Mouse (Mus musculus): ENCODE measurements around the gene Gm498. TPM values are rescaled to one million over a fixed set of nuclear protein-coding genes. Genes with fewer than 3 reads are reported as not detected.

The Gm498 gene
- polyA plus RNA-seq (2012; rRNA removed): not detected in 2 replicates
- not detected in 2 replicates for polyA plus RNA-seq (2014; fragmentation: Nextera tagmentation; extraction: Ambion mirVana)

DNA sequence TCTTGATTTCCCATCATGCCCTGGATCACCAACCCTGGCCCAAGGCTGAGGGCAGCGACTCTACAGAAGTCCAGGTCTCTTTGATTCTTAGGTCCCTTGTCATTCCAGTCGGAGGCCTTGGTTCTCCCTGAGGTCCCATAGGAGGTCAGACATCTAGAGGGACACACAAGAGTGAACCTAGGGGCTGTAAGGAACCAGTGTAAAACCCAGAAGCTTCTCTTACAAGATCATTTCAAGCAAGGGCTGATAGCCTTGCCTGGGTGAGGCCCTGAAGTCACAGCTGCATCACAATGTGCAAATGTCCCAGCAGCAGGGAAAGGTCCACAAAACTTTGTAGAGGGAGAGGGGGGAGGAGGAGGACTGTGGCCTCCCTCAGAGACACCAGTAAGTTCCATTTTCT, at the start of gene Gm498:
Gene Gm498 (plus strand): TSS at position 301 of the 400 bp plus-strand sequence.
- ATAC-seq (ENCODE audit: insufficient read depth): no peak
- Histone ChIP-seq H3K9ac (replicated peaks) (no peak within 1 kb of the TSS), H3K27me3 (ENCODE audit: control insufficient read depth, insufficient read depth, low read length) (no peaks in the 10 kb centered on the region), H3K4me3 (ENCODE audit: insufficient read depth in 1 of 2, low read depth in 2 of 2, low read length in 2 of 2) (no peak within 1 kb of the TSS), H3K4me2 (ENCODE audit: low read depth) (no peak within 1 kb of the TSS), H3K36me3 (replicated peaks; ENCODE audit: control insufficient read depth, insufficient read depth, low read depth) (no peaks in the 10 kb centered on the region), H3K27ac (no peak within 1 kb of the TSS), H3K4me1 (replicated peaks; ENCODE audit: control insufficient read depth in 2 of 2, insufficient read depth in 2 of 2, low read length in 1 of 2) (no peaks in the 10 kb centered on the region), H3K9me3 (ENCODE audit: control insufficient read depth, low read length) (no peaks in the 10 kb centered on the region)
- WGBS (ENCODE audit: insufficient replicate concordance): 69% methylated on average over 2 of the region's 2 CpGs
- TF ChIP-seq EP300 (IDR thresholded peaks at IDR 0.05; ENCODE audit: low read depth) (no peak), CTCF (IDR thresholded peaks at IDR 0.05; ENCODE audit: low read depth) (no peak)
- no peak for DNase-seq (ENCODE audit: low read depth in 3 of 3, low spot score in 3 of 3)

DNA sequence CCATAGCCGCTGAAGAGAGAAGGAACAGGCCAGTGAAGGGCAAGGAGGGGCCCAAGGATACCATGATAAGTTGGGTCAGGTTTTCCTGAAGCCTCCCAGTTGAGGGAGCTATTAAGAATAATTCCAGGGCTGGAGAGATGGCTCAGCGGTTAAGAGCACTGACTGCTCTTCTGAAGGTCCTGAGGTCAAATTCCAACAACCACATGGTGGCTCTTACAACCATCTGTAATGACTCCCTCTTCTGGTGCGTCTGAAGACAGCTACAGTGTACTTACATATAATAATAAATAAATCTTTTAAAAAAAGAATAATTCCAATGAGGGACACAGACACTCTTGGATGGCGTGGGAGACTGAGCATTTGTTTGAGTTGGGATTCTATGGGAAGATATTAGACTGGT, 47.4 kb upstream of the Gm498 start:
- Histone ChIP-seq H3K4me3 (ENCODE audit: insufficient read depth in 1 of 2, low read depth in 2 of 2, low read length in 2 of 2) (no peak overlapping the region), H3K36me3 (replicated peaks; ENCODE audit: control insufficient read depth, insufficient read depth, low read depth) (peaks cover 3% of the 10 kb centered on the region; the same call in 1 of the 2 replicates), H3K9me3 (ENCODE audit: control insufficient read depth, low read length) (no peaks in the 10 kb centered on the region), H3K4me1 (replicated peaks; ENCODE audit: control insufficient read depth in 2 of 2, insufficient read depth in 2 of 2, low read length in 1 of 2) (peaks cover 5 to 20% of the 10 kb centered on the region in 2 experiments), H3K9ac (replicated peaks) (no peak overlapping the region), H3K27ac (no peak overlapping the region), H3K4me2 (ENCODE audit: low read depth) (no peak overlapping the region), H3K27me3 (ENCODE audit: control insufficient read depth, insufficient read depth, low read length) (no peaks in the 10 kb centered on the region)
- no peak for ATAC-seq (ENCODE audit: insufficient read depth)
- no peak for TF ChIP-seq EP300 (IDR thresholded peaks at IDR 0.05; ENCODE audit: low read depth)
- no peak for DNase-seq (ENCODE audit: low read depth in 3 of 3, low spot score in 3 of 3)
- 71% methylated on average over 4 of the region's 4 CpGs for WGBS (ENCODE audit: insufficient replicate concordance)

DNA sequence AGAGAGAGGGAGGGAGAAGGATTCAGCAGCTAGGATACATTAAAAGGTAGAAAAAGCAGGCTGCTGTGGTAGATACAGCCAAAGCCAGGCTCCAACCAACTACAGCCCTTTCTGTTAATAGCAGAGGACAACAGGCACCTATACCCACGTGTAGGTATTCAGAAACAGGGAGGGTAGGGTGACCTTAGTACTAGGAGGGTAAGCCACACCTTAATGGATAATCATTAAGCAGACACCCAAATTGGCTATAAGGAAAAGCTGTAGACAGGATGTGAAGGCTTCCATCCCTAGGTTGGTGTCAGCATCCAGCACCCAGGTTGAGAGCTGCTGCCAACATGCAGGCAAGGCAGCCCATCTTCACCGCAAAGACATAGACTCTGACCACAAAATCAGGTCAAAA, 45.4 kb upstream of the Gm498 start:
- Histone ChIP-seq H3K36me3 (replicated peaks; ENCODE audit: control insufficient read depth, insufficient read depth, low read depth) (no peaks in the 10 kb centered on the region), H3K4me2 (ENCODE audit: low read depth) (peak overlapping the region; percentile 80), H3K4me3 (ENCODE audit: insufficient read depth in 1 of 2, low read depth in 2 of 2, low read length in 2 of 2) (no peak overlapping the region), H3K9me3 (ENCODE audit: control insufficient read depth, low read length) (no peaks in the 10 kb centered on the region), H3K9ac (replicated peaks) (no peak overlapping the region), H3K4me1 (replicated peaks; ENCODE audit: control insufficient read depth in 2 of 2, insufficient read depth in 2 of 2, low read length in 1 of 2) (peaks cover 5 to 20% of the 10 kb centered on the region in 2 experiments), H3K27me3 (ENCODE audit: control insufficient read depth, insufficient read depth, low read length) (no peaks in the 10 kb centered on the region), H3K27ac (no peak overlapping the region)
- DNase-seq (ENCODE audit: low read depth in 3 of 3, low spot score in 3 of 3) (no peak), ATAC-seq (ENCODE audit: insufficient read depth) (no peak)
- WGBS (ENCODE audit: insufficient replicate concordance): 61% methylated on average over 2 of the region's 2 CpGs
- TF ChIP-seq CTCF (IDR thresholded peaks at IDR 0.05; ENCODE audit: low read depth) (no peak), EP300 (IDR thresholded peaks at IDR 0.05; ENCODE audit: low read depth) (no peak)

- H3K27ac ChIP-seq: no peak within 1 kb of the TSS
- WGBS (ENCODE audit: insufficient replicate concordance): under 1% methylated on average over 40 of the region's 40 CpGs
- H3K9me3 ChIP-seq (ENCODE audit: control insufficient read depth, low read length): no peaks in the 10 kb centered on the region
- DNase-seq (ENCODE audit: low read depth in 3 of 3, low spot score in 3 of 3) (peak; percentile 93 to 95 (median 93)), ATAC-seq (ENCODE audit: insufficient read depth) (peak; percentile 95)
- TF ChIP-seq CTCF (IDR thresholded peaks at IDR 0.05; ENCODE audit: low read depth): no peak
- no peak for TF ChIP-seq EP300 (IDR thresholded peaks at IDR 0.05; ENCODE audit: low read depth)
- peak within 1 kb of the TSS; percentile 71 for H3K9ac ChIP-seq (replicated peaks)
- H3K4me2 ChIP-seq (ENCODE audit: low read depth): peak within 1 kb of the TSS; percentile 80
- no peaks in the 10 kb centered on the region for H3K36me3 ChIP-seq (replicated peaks; ENCODE audit: control insufficient read depth, insufficient read depth, low read depth)
- H3K27me3 ChIP-seq (ENCODE audit: control insufficient read depth, insufficient read depth, low read length): no peaks in the 10 kb centered on the region
- H3K4me3 ChIP-seq (ENCODE audit: insufficient read depth in 1 of 2, low read depth in 2 of 2, low read length in 2 of 2): peak within 1 kb of the TSS; percentile 63 to 91
- peaks cover 5 to 20% of the 10 kb centered on the region in 2 experiments for H3K4me1 ChIP-seq (replicated peaks; ENCODE audit: control insufficient read depth in 2 of 2, insufficient read depth in 2 of 2, low read length in 1 of 2)
Measured at GRCm38 (mm10) chr7:143822375-143823265, 44.0 kb upstream of the Gm498 start, which contains the start of the genes Nadsyn1 and Dhcr7. TSS of gene Nadsyn1 (minus strand) at chr7:143822849. TSS of gene Dhcr7 (plus strand) at chr7:143823145.

- no peaks in the 10 kb centered on the region for H3K9me3 ChIP-seq (ENCODE audit: control insufficient read depth, low read length)
- TF ChIP-seq CTCF (IDR thresholded peaks at IDR 0.05; ENCODE audit: low read depth) (no peak), EP300 (IDR thresholded peaks at IDR 0.05; ENCODE audit: low read depth) (no peak)
- ATAC-seq (ENCODE audit: insufficient read depth) (no peak), DNase-seq (ENCODE audit: low read depth in 3 of 3, low spot score in 3 of 3) (no peak)
- WGBS (ENCODE audit: insufficient replicate concordance): 62% methylated on average over 4 of the region's 4 CpGs
- peak overlapping the region; percentile 80 for H3K4me2 ChIP-seq (ENCODE audit: low read depth)
- no peaks in the 10 kb centered on the region for H3K36me3 ChIP-seq (replicated peaks; ENCODE audit: control insufficient read depth, insufficient read depth, low read depth)
- no peaks in the 10 kb centered on the region for H3K27me3 ChIP-seq (ENCODE audit: control insufficient read depth, insufficient read depth, low read length)
- H3K27ac ChIP-seq: no peak overlapping the region
- H3K9ac ChIP-seq (replicated peaks): peak overlapping the region; percentile 64
- peaks cover 5 to 20% of the 10 kb centered on the region in 2 experiments for H3K4me1 ChIP-seq (replicated peaks; ENCODE audit: control insufficient read depth in 2 of 2, insufficient read depth in 2 of 2, low read length in 1 of 2)
- H3K4me3 ChIP-seq (ENCODE audit: insufficient read depth in 1 of 2, low read depth in 2 of 2, low read length in 2 of 2): peak overlapping the region; percentile 44 to 50
Measured at GRCm38 (mm10) chr7:143823266-143823605, 43.4 kb upstream of the Gm498 start.
